Mouse (Mus musculus) erythroblast, embryonic 14.5 days (primary cell): ENCODE measurements at regions not wholly inside any gene's neighbourhood (a gene's known extent, or its start where the extent isn't known, plus 50 kb on each side); places are given as distances from the start of the nearest gene placed in this dataset.
A peak's percentile ranks its signal among the peaks of the same experiment; 100 is the strongest.
"Not testable (repeated sequence)": the region's sequence is repeated elsewhere in the genome, so short reads cannot be mapped to it uniquely, and the experiment has no call there.

Source experiments
- H3K27me3 ChIP-seq: 2 replicates; pipeline ENCODE4 v1.6.1; 2012; ENCODE audit warnings: inconsistent platforms; ENCODE audit not compliant: control insufficient read depth
- H3K36me3 ChIP-seq: 2 replicates; pipeline ENCODE4 v1.6.1; 2012; ENCODE audit warnings: mild to moderate bottlenecking, inconsistent platforms; ENCODE audit not compliant: control insufficient read depth
- H3K4me1 ChIP-seq: 2 replicates; pipeline ENCODE4 v1.6.1; 2012; ENCODE audit warnings: inconsistent platforms; ENCODE audit not compliant: control insufficient read depth
- H3K4me3 ChIP-seq: replicated peaks from 2 replicates; pipeline ENCODE3; 2012; ENCODE audit warnings: moderate library complexity, mild to moderate bottlenecking, inconsistent platforms
- H3K9me3 ChIP-seq: 2 replicates; pipeline ENCODE4 v1.6.1; 2012; ENCODE audit warnings: low read length, inconsistent platforms, mixed read lengths; ENCODE audit not compliant: control insufficient read depth
- GATA1 ChIP-seq: IDR thresholded peaks from 2 replicates; pipeline ENCODE4 v1.6.1; 2012; ENCODE audit warnings: low read length, inconsistent platforms, mixed read lengths
- TAL1 ChIP-seq: IDR thresholded peaks from 3 replicates; pipeline ENCODE4 v1.6.1; 2012; ENCODE audit warnings: low read length, inconsistent platforms, mixed read lengths

DNA sequence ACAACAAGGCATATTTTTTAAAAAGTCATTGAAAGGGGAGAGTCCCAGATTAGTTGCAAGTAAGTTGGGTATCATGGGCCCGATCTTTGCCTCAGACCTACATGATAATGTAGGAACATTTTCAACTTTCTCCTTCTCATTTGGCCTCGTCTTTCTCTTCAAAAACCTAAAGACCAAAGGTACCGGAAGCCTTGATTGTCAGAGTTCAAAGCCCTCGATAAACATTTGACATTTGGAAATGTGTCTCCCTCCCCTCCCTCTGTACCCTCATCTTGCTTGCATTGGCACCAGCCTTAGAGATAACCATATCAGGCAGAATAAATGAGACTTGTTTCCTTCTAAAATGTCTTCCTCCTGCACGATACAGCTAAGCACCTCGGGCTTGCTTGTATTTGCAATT lies 302.8 kb downstream of the Ets1 start:
- H3K4me3 ChIP-seq = no peak overlapping the region
- no peak for TF ChIP-seq GATA1
- no peak for TF ChIP-seq TAL1
- H3K9me3 ChIP-seq = no peaks in the 10 kb centered on the region
- no peaks in the 10 kb centered on the region for H3K4me1 ChIP-seq
- no peaks in the 10 kb centered on the region for H3K36me3 ChIP-seq
- H3K27me3 ChIP-seq = no peaks in the 10 kb centered on the region

DNA sequence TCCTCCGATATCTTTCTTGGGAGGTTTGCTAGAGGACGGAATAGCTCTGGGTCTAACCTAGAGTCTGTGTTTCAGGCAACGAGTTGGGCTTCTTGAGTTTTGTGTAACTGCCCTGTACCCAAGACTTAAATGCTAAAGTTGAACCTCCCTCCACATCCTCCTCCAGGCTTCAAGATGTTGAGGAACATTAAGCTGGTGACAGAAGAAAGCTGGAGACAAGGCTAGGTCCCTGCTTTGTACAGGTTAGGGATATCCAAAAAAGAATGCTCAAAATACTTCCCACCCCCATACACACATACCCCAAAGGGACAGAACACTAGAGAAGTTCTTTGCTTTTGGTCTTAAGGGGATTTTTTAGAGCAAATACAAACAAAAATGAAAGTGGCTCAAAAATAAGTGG lies 303.6 kb downstream of the Ets1 start:
- H3K9me3 ChIP-seq = no peaks in the 10 kb centered on the region
- no peaks in the 10 kb centered on the region for H3K36me3 ChIP-seq
- H3K27me3 ChIP-seq = no peaks in the 10 kb centered on the region
- H3K4me3 ChIP-seq = no peak overlapping the region
- TF ChIP-seq GATA1 (no peak), TAL1 (no peak)
- no peaks in the 10 kb centered on the region for H3K4me1 ChIP-seq

DNA sequence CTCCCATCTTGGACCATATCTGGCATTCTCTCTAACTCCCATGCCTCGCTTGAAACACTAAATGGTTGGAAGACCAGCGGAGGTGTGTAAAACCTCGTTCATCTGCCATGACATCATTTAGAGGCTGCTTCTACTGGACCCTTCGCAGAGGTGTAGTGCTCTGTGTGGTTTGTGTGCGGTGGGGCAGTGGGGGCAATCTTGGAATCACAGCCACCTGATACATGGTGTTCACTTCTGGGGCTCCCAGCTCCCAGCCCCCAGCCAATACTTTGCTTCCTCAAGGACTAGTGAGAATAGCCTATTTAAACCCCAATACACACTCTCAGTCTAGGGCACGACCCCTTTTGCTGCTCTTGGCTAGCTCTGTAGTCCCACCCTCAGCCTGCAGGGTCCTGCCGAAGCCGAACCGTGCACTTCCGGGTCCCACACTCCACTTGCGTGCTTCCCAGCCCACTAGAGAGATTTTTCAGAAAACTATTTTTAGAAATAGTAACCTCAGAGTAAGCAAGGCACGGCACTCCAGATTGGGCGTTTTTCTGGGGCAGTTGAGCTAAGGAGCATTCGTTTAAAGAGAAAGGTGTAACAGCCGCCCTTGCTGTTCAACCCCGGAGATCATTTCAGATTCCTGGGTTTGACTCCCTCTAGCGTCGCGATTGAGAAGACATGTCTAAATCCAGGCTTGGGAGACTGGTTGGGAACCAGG lies 304.2 kb downstream of the Ets1 start:
- Histone ChIP-seq H3K4me1 (no peaks in the 10 kb centered on the region), H3K36me3 (no peaks in the 10 kb centered on the region), H3K27me3 (no peaks in the 10 kb centered on the region), H3K9me3 (no peaks in the 10 kb centered on the region), H3K4me3 (peak overlapping the region; percentile 46)
- no peak for TF ChIP-seq GATA1
- no peak for TF ChIP-seq TAL1

DNA sequence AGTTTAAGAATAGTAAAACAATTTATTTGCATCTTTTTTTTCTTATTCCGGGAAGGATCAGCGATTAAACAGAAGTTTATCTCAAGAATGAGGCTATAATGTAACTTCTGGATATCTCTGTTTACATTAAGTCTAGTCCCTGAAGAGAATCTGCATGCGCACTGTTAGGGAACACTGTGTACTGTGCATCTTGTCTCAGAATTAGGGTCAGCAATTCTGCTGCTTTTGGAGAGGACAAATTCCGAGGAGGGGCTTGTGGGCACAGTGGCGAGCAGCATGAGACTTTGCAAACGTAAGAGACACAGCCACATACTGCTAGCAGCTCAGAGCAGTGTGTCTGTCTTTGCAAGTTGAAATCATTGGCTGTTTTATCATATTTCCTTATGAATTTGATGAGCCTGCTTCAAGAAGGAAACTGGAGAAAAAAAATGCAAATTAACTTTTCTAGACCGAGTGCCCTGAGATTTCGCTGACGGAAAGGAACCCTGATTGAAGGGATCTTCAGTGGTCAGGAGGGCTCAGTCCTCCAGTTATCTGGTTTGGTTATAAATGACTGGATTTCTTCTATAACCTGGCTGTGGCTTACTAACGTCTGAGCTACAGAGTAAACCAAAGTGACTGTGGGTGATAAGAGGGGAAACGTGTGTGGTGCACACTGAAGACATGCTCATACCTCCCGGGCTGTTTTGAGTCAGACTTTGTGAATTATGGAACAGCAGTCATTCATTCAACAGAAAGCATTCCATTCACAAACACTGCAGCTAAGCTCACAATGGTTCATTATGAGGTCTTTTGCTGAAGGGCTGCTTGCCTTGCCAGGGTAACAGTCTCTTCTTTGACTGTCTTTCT lies 305.1 kb downstream of the Ets1 start:
- H3K4me3 ChIP-seq = no peak overlapping the region
- no peak for TF ChIP-seq TAL1
- TF ChIP-seq GATA1 = no peak
- H3K9me3 ChIP-seq = no peaks in the 10 kb centered on the region
- no peaks in the 10 kb centered on the region for H3K4me1 ChIP-seq
- no peaks in the 10 kb centered on the region for H3K36me3 ChIP-seq
- H3K27me3 ChIP-seq = no peaks in the 10 kb centered on the region

DNA sequence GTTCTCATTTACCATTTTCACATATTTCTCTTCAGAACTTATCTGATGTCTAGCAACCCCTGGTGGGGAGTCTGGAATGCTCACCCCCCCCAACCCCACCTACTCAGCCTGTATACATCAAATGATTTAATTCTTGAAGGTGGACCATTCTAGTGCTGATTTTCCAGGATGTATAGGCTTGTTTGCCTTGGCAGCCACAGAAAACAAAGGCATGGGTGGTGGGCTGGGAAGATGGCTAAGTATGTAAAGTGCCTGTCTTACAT lies 305.7 kb downstream of the Ets1 start:
- no peaks in the 10 kb centered on the region for H3K4me1 ChIP-seq
- TF ChIP-seq TAL1 (no peak), GATA1 (no peak)
- no peaks in the 10 kb centered on the region for H3K9me3 ChIP-seq
- H3K4me3 ChIP-seq = no peak overlapping the region
- no peaks in the 10 kb centered on the region for H3K27me3 ChIP-seq
- no peaks in the 10 kb centered on the region for H3K36me3 ChIP-seq

DNA sequence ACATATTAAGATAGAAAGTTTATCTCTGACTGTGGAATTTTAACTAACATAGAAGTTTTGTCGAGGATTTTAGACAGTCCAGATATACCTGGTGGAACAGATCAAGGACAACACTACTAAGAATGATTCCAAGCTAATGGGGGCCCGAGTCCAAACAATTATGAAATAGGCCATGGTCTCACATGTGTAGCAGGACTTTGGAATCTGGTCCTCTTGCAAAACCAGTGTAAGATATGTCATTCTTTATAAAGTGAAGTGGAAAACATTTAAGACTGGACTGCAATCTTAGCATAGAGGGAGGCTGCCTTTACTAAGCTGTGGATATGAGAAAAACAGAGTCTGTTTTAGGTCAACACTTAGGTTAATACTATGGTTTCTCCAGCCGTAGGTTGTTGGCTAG lies 311.2 kb downstream of the Ets1 start:
- no peak overlapping the region for H3K4me3 ChIP-seq
- no peak for TF ChIP-seq TAL1
- TF ChIP-seq GATA1 = no peak
- no peaks in the 10 kb centered on the region for H3K9me3 ChIP-seq
- no peaks in the 10 kb centered on the region for H3K36me3 ChIP-seq
- no peaks in the 10 kb centered on the region for H3K27me3 ChIP-seq
- H3K4me1 ChIP-seq = no peaks in the 10 kb centered on the region

DNA sequence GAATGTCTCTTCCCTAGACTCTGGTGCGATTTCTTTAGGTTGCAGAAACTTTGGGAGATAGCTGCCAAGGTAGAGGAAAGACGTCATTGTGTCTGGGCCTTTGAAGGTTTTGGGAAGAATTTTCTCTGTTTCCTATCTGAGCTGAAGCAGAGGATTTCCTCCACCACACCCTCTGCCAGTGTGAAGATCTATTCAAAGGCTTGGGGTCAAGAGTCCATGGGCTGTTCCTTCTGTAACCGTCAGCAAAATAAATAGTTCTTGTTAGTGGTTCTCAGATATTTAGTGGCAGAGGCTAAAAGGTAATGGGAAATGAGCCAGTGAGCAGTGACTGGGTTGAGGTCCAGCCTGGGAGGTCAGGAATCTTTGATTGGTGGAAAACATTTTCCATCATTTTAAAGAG lies 313.0 kb downstream of the Ets1 start:
- no peaks in the 10 kb centered on the region for H3K4me1 ChIP-seq
- no peak overlapping the region for H3K4me3 ChIP-seq
- H3K9me3 ChIP-seq = no peaks in the 10 kb centered on the region
- no peaks in the 10 kb centered on the region for H3K36me3 ChIP-seq
- no peaks in the 10 kb centered on the region for H3K27me3 ChIP-seq
- TF ChIP-seq TAL1 = no peak
- no peak for TF ChIP-seq GATA1

DNA sequence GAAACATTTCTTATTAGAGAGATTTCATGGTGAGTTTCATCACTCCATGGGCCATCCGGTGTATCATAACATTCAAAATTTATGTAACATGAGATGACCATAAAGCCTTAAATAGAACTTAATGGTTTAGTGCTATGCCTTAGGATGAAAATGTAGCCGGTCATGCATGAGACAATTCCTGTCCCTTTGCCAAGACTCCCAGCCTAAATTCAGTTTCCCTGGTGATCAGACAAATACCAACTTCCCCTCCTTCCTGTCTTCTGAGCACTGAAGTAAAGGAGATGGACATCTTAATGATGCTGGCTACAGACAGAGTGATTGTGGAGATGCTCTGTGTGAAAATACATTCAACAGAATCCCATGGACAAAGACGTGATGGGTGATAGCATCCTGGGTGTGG lies 322.7 kb downstream of the Ets1 start:
- Histone ChIP-seq H3K27me3 (no peaks in the 10 kb centered on the region), H3K4me3 (no peak overlapping the region), H3K4me1 (no peaks in the 10 kb centered on the region), H3K9me3 (no peaks in the 10 kb centered on the region), H3K36me3 (no peaks in the 10 kb centered on the region)
- TF ChIP-seq TAL1 = no peak
- no peak for TF ChIP-seq GATA1

DNA sequence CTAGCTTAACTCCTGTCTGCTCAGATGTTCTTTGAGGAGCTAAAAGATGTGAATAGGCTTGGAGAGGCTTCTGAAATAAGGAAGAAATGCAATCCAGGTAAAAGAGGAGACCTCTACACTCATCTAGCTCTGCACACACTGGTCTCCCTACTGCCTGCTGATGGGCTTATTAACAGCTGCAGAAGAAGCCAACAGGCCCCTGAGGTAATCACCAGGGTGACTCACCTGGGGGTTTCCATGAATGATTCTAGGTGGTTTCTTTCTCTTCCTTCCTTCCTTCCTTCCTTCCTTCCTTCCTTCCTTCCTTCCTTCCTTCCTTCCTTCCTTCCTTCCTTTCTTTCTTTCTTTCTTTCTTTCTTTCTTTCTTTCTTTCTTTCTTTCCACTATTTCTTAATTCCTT lies 323.4 kb downstream of the Ets1 start:
- not testable (repeated sequence) for H3K4me1 ChIP-seq, H3K9me3 ChIP-seq, H3K4me3 ChIP-seq, H3K36me3 ChIP-seq, H3K27me3 ChIP-seq
